Mouse (Mus musculus) liver (tissue): ENCODE results near the gene 1700025G04Rik.
A peak's percentile ranks its signal among the peaks of the same experiment; 100 is the strongest.

Experiments
- DNase-seq: peaks from one replicate; pipeline ENCODE4 v3.0.0-alpha.2; 2020; ENCODE audit warnings: mixed read lengths

1700025G04Rik gene

DNA sequence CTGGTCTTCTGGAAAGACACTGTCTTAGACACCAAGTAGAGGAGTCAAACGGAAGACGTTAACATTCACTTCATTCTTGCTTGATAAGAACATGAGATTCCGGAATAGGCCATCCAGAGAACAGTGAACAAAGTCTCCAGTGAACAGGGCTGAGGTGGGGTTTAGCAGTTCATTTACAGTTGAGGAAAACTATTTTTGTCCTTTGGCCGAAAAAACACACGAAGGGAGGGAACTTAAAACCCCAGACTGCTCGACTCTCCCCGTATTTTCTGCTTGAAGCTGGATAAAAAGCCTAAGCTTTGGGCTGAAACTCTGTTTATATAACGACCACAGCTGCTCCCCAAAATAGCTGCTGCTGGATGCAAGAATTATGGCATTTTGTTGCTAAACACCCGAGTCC is 198.7 kb downstream of the 1700025G04Rik start:
- DNase-seq = no peak

DNA sequence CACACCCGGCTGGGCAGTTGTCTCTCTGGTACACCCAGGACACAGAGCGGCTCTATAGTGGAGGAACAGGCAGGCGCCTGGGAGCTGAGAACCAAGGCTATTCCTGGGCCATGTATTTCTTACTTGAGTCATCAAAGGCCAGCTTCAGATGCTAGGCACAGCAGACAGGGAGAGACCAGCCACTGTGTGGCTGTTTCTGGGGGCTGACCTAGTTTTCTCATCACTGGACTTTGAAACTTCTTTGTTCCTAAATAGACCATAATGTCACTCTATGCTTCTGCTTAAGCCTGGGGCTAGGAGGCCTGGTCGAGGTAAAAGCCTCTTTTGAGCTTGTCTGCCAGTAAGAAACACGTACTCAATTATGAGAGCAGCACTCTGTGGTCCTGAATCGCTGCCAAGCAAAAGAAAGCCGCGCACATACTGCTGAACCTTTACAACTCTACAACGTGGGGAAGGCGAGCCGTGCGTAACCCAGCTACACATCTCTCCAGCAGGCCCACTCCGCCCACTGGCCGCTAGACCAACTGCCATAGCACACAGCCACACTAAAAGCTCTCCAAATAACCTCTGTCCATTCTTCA is 199.8 kb downstream of the 1700025G04Rik start:
- DNase-seq = peak; percentile 20

DNA sequence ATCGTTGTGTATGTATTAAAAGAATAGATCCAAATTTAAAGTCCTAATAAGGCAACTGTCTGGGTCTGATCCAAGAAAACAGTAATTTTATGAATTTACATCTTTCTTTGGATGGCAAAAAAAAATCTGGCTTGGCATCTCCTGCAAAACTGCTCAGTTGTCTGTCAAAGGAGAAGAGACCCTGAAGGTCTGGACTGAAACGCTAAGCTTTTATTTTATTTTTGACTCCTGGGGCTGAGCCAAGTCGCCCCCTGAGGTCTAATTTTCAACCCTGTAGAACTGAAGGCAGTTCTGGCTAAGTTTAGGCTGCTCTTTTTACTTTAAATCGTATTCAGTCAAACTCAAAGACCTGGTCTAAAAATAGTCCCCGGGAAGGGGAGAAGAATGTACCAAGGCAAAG is 202.3 kb downstream of the 1700025G04Rik start:
- no peak for DNase-seq

DNA sequence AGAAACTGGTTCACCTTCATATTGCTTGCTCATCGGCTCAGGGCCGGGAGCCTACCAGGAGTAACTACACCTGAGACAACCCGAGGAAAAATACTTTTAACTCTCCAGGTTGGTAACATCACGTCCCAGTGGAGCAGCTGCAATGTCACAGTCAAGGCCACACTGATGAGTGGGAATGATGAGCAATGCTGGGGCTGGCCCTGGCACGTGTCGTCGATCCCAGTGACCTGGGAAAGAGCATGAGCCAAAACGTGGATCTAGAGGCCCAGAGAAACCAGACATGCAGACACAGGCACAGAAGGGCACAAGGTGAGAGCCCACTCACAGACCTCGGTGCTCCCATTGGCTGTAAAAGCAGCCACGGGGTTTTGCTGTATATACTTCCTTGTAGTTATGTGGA is 202.8 kb downstream of the 1700025G04Rik start:
- DNase-seq = no peak

DNA sequence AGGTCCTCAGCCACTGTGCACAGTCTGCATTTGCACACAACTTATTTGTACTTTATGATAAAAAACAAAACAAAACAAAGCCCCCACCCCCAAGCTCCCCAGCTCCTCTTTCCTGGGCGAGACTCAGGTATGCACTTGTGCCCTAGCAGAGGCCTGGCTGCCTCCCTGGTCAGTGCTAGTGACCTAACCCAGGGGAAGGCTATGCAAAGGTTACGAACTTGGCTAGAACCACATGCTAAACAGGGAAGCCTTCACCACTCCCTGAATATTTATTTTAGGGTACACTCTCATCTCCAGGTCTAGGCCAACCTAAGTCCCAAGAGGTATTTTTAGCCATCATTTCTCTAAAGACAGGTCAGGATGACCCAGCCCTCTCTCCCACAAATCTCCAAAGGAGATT is 203.8 kb downstream of the 1700025G04Rik start:
- no peak for DNase-seq

- DNase-seq = no peak
Measured at GRCm38 (mm10) chr1:151881253-151881652, 208.7 kb downstream of the 1700025G04Rik start.

DNA sequence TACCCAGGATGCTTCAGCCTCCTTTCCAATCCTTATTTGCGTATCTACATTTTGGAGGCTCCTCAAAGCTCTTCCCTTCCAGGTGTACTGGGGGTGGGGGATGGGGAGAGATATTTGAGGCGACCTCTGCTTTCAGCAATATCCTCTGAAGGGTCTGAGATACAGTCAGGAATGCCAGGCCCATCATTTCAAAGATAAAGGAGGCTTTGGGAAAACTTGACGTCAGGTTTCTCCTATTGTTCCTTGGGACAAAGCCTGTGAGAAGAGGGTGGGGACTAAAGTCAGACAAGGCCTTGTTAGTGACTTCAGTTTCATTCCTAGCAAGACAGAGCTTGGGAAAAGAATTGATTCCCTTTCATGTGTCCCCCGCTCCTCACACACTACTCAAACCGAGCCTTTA is 209.2 kb downstream of the 1700025G04Rik start:
- DNase-seq = no peak

DNA sequence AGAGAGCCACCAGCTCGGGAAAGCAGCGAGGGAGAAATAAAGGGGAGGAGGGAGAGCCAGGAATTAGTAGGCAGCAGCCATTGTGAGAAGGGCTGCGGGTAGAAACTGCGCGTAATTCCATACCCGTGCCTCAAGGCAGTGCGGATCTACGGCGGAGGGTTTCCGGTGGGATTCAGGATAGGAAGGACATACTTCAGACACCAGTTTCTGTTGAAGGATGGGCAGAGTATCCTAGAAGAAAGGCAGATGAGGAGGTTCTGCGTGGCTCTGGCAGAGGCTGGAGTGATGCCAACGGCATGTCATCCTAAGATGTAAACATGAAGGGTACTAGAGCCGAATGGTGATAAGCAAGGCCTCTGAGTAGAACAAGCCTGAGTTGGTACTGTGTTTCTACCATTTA is 210.0 kb downstream of the 1700025G04Rik start:
- no peak for DNase-seq

- DNase-seq = no peak
Measured at GRCm38 (mm10) chr1:151879308-151879850, 210.5 kb downstream of the 1700025G04Rik start.

- DNase-seq = no peak
Measured at GRCm38 (mm10) chr1:151878411-151878810, 211.5 kb downstream of the 1700025G04Rik start.

DNA sequence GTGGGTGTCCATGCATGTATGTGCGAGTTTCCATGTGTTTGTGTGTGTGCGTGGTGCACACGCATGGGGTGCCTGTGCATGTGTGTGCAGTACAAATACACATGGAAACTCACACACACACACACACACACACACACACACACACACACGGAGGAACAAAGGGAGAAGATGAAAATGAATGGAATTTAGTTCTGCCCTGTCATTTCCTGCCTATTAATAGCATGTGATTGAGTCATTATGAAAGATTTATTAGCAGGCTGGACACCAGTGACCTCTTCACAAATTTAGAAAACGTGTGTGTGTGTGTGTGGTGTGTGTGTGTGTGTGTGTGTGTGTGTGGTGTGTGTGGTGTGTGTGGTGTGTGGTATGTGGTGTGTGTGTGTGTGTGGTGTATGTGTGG is 217.0 kb downstream of the 1700025G04Rik start:
- DNase-seq = no peak

- DNase-seq = no peak
Measured at GRCm38 (mm10) chr1:151864326-151864725, 225.6 kb downstream of the 1700025G04Rik start.

DNA sequence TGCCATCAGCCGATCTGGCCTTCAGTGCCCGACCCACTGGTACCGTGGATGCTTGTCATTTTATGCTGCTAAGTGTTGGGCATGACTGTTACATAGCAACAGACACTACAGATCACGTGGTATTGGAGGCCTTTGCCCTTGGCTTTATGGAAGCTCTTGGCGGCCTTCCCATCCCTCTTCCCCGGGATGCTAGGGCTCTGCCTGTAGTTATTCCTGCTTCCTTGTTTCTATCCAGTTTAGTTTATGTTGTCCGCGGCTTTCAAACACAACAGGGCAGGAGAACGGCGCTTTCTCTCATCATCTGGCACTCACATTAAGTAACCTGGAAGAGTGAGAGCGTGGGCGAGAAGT is 226.2 kb downstream of the 1700025G04Rik start:
- no peak for DNase-seq

- DNase-seq = no peak
Measured at GRCm38 (mm10) chr1:151863135-151863796, 226.7 kb downstream of the 1700025G04Rik start.

DNA sequence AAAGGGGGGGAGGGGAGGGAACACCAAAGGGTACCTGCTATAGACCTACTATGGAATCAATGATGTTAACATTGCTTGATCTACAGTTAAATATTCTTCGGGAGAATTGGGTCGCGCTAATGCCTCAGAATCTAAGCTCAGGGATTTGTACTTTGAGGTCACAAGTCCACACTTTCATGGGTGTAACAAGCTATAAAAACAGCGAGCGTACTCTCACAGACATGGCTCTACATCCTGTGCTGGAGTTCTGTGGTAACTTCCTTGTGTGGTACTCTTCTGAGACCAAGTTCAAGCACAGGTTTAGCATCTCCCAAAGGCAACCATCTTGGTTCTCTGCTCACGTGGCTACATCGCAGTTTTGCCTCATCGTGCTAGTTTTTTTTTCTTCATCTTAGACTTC is 227.8 kb downstream of the 1700025G04Rik start:
- no peak for DNase-seq

GRCm38 (mm10) chr1:151861334-151861995 is 228.5 kb downstream of the 1700025G04Rik start:
- DNase-seq = peak; percentile 11

- no peak for DNase-seq
Measured at GRCm38 (mm10) chr1:151858474-151858873, 231.5 kb downstream of the 1700025G04Rik start.

DNA sequence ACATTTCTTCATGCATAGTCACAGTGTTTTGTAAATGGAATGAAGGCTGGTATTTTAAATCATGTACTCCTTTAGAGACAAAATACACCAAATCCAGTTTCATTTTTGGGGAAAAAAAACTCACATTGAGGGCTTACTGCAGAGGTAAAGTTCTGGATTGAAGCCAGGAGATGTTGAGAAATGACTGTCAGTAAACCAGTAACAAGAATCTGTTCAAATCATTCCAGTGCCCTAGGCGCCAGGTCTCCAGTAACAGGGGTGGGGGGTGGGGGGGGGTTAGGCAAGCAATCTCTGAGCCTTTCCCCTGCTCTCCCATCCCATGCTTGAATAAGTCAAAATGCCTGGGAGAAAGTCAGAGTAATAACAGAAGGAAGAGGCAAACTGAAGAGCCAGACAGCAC is 234.4 kb downstream of the 1700025G04Rik start:
- DNase-seq = no peak

- DNase-seq = no peak
Measured at GRCm38 (mm10) chr1:151851976-151852375, 237.9 kb downstream of the 1700025G04Rik start.

DNA sequence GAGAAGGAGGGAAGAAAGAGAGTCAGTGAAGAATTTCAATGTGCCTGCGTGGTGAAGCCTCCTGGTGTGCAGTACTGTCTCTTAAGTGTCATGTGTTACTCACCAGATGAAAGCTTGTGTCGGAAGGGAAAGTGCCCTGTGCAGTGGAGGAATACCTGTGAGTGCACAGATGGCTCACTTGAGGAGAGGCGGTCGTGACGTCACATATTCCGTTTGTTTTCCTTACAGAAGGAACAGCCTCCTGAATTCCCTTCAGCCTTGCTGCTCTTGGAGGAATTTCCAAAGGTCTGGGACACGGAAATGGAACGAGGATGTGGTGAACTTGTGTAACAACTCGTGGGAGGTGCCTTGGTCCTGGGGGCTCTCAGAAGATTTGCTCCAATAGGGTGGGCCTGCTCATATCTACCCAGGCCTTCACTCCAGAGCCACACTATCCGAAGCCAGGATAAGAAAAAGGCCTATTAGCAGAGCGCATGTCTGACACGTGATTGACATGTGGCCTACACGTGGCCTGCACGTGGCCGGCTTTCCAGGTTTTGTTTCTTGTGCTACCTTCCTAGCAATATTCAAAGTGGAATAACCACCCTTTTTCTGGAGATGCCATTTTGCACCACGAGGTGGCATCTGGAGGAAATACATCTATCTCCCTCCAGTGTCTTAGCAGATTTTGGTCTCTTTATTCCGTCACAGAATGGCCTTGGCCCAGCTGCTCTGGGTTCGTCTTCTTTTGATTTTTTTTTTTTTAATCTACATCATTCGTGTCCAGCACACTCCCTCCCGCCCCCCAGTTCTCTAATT is 238.7 kb downstream of the 1700025G04Rik start:
- no peak for DNase-seq

GRCm38 (mm10) chr1:151849993-151850608 is 239.8 kb downstream of the 1700025G04Rik start:
- DNase-seq = no peak

DNA sequence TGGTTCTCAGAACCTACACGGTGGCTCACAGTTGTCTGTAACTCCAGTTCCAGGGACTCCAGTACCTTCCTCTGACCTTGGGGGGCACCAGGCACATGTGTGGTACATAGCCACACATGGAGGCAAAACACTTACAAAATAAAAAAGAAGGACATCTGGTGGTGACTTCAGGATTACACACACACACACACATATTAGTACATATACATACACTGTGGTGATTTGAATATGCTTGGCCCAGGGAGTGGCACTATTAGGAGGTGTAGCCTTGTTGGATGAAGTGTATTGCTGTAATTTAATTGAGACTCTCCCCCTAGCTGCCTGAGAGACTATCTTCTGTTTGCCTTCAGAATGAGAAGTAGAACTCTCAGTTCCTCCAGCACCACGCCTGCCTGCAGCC is 241.6 kb downstream of the 1700025G04Rik start:
- no peak for DNase-seq
